Mouse (Mus musculus) heart, adult 2 months (tissue): ENCODE measurements around the gene Ppp2r1a.

ENCODE experiments used
- CTCF ChIP-seq: fragments of 200-600 bp; IDR thresholded peaks from 2 replicates; pipeline ENCODE4 v1.8.1; 2022; ENCODE audit warnings: antibody characterized with exemption, mild to moderate bottlenecking, moderate library complexity
- POLR2A ChIP-seq: fragments of 200-500 bp; IDR thresholded peaks from 2 replicates; pipeline ENCODE4 v1.6.1; 2011; ENCODE audit warnings: mild to moderate bottlenecking, low read depth, low read length, control low read depth; ENCODE audit not compliant: insufficient read depth

DNA sequence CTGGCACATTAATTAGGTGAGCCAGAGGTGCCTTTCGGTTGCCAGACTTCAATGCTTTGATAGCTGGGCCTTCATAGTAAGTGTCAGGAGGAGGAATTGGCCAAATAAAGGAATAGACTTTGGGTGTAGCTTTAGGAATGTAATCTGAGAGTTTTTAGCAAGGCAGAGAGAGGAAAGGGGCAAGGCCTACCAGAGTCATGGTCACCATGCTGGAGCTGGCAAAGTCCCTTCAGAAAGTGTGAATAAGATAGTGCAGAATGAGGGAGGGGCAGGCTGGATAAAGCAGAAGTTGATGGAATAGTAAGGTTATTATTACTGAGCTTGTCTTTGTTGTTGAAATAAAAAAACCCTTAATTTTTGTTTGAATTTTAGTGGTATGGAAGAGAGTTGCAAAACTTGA, 64.6 kb downstream of the Ppp2r1a start:
- no peak for TF ChIP-seq POLR2A
- no peak for TF ChIP-seq CTCF
